Mouse (Mus musculus): Measurements from ENCODE around the gene Boll. TPM values are rescaled to one million over a fixed set of nuclear protein-coding genes. Genes with fewer than 3 reads are reported as not detected.
A peak's percentile ranks its signal among the peaks of the same experiment; 100 is the strongest.

Boll gene
- polyA plus RNA-seq, 1 experiment from 2014 or later, result not detected

- no peaks in the 10 kb centered on the region for H3K79me2 ChIP-seq (ENCODE audit: inconsistent target)
- WGBS (ENCODE audit: missing documents), result 36% methylated on average over 26 of the region's 26 CpGs
- no peak within 1 kb of the TSS for H3K27ac ChIP-seq
- no peaks in the 10 kb centered on the region for H3K36me3 ChIP-seq (ENCODE audit: inconsistent target)
- peak within 1 kb of the TSS; percentile 20; the same call in 1 of the 2 replicates for H3K4me3 ChIP-seq (ENCODE audit: inconsistent target)
These were observed 137.0 kb downstream of the Boll start, which contains the start of gene Rftn2 for GRCm38 (mm10) chr1:55226011-55226857. Gene Rftn2, minus strand, starts transcription at chr1:55226782.

- no peak overlapping the region for H3K27ac ChIP-seq
- no peaks in the 10 kb centered on the region for H3K79me2 ChIP-seq (ENCODE audit: inconsistent target)
- H3K36me3 ChIP-seq (ENCODE audit: inconsistent target), result no peaks in the 10 kb centered on the region
- no peak overlapping the region for H3K4me3 ChIP-seq (ENCODE audit: inconsistent target)
- WGBS (ENCODE audit: missing documents), result 89% methylated on average over 3 of the region's 3 CpGs
These were observed 137.9 kb downstream of the Boll start for GRCm38 (mm10) chr1:55225398-55225797.

- 83% methylated on average over 11 of the region's 11 CpGs for WGBS (ENCODE audit: missing documents)
- Histone ChIP-seq H3K79me2 (ENCODE audit: inconsistent target) (no peaks in the 10 kb centered on the region), H3K36me3 (ENCODE audit: inconsistent target) (no peaks in the 10 kb centered on the region), H3K27ac (no peak overlapping the region), H3K4me3 (ENCODE audit: inconsistent target) (no peak overlapping the region)
These were observed 139.2 kb downstream of the Boll start for GRCm38 (mm10) chr1:55224111-55224510.

GRCm38 (mm10) chr1:55223026-55223425 is 140.2 kb downstream of the Boll start:
- Histone ChIP-seq H3K4me3 (ENCODE audit: inconsistent target) (no peak overlapping the region), H3K27ac (no peak overlapping the region), H3K79me2 (ENCODE audit: inconsistent target) (no peaks in the 10 kb centered on the region), H3K36me3 (ENCODE audit: inconsistent target) (no peaks in the 10 kb centered on the region)
- 95% methylated on average over 7 of the region's 7 CpGs for WGBS (ENCODE audit: missing documents)

GRCm38 (mm10) chr1:55221352-55221751 is 141.9 kb downstream of the Boll start:
- H3K4me3 ChIP-seq (ENCODE audit: inconsistent target), result no peak overlapping the region
- WGBS (ENCODE audit: missing documents), result 67% methylated on average over 4 of the region's 4 CpGs
- H3K27ac ChIP-seq, result no peak overlapping the region
- H3K36me3 ChIP-seq (ENCODE audit: inconsistent target), result no peaks in the 10 kb centered on the region
- H3K79me2 ChIP-seq (ENCODE audit: inconsistent target), result no peaks in the 10 kb centered on the region

GRCm38 (mm10) chr1:55217191-55217590 is 146.1 kb downstream of the Boll start:
- Histone ChIP-seq H3K27ac (no peak overlapping the region), H3K4me3 (ENCODE audit: inconsistent target) (no peak overlapping the region), H3K79me2 (ENCODE audit: inconsistent target) (no peaks in the 10 kb centered on the region), H3K36me3 (ENCODE audit: inconsistent target) (no peaks in the 10 kb centered on the region)
- WGBS (ENCODE audit: missing documents), result 57% methylated on average over 2 of the region's 2 CpGs

- 25% methylated on average over 10 of the region's 11 CpGs for WGBS (ENCODE audit: missing documents)
- no peaks in the 10 kb centered on the region for H3K79me2 ChIP-seq (ENCODE audit: inconsistent target)
- peak overlapping the region; percentile 3; the same call in 1 of the 2 replicates for H3K4me3 ChIP-seq (ENCODE audit: inconsistent target)
- no peaks in the 10 kb centered on the region for H3K36me3 ChIP-seq (ENCODE audit: inconsistent target)
- peak overlapping the region; percentile 62 for H3K27ac ChIP-seq
These were observed 148.0 kb downstream of the Boll start for GRCm38 (mm10) chr1:55215185-55215813.

GRCm38 (mm10) chr1:55213936-55214335 is 149.3 kb downstream of the Boll start:
- Histone ChIP-seq H3K27ac (no peak overlapping the region), H3K36me3 (ENCODE audit: inconsistent target) (no peaks in the 10 kb centered on the region), H3K79me2 (ENCODE audit: inconsistent target) (no peaks in the 10 kb centered on the region), H3K4me3 (ENCODE audit: inconsistent target) (no peak overlapping the region)
- WGBS (ENCODE audit: missing documents), result 89% methylated on average over 6 of the region's 6 CpGs

GRCm38 (mm10) chr1:55213475-55213874 is 149.8 kb downstream of the Boll start:
- no peaks in the 10 kb centered on the region for H3K36me3 ChIP-seq (ENCODE audit: inconsistent target)
- H3K27ac ChIP-seq, result no peak overlapping the region
- WGBS (ENCODE audit: missing documents), result 96% methylated on average over 6 of the region's 6 CpGs
- H3K4me3 ChIP-seq (ENCODE audit: inconsistent target), result no peak overlapping the region
- H3K79me2 ChIP-seq (ENCODE audit: inconsistent target), result no peaks in the 10 kb centered on the region

- H3K4me3 ChIP-seq (ENCODE audit: inconsistent target), result no peak overlapping the region
- WGBS (ENCODE audit: missing documents), result 100% methylated on average over 4 of the region's 4 CpGs
- no peaks in the 10 kb centered on the region for H3K79me2 ChIP-seq (ENCODE audit: inconsistent target)
- no peaks in the 10 kb centered on the region for H3K36me3 ChIP-seq (ENCODE audit: inconsistent target)
- no peak overlapping the region for H3K27ac ChIP-seq
These were observed 150.5 kb downstream of the Boll start for GRCm38 (mm10) chr1:55212771-55213170.

- Histone ChIP-seq H3K27ac (no peak overlapping the region), H3K4me3 (ENCODE audit: inconsistent target) (no peak overlapping the region), H3K36me3 (ENCODE audit: inconsistent target) (no peaks in the 10 kb centered on the region), H3K79me2 (ENCODE audit: inconsistent target) (no peaks in the 10 kb centered on the region)
- 83% methylated on average over 8 of the region's 8 CpGs for WGBS (ENCODE audit: missing documents)
These were observed 152.2 kb downstream of the Boll start for GRCm38 (mm10) chr1:55211081-55211480.

- no peak overlapping the region for H3K27ac ChIP-seq
- no peaks in the 10 kb centered on the region for H3K36me3 ChIP-seq (ENCODE audit: inconsistent target)
- WGBS (ENCODE audit: missing documents), result 26% methylated on average over 12 of the region's 12 CpGs
- H3K79me2 ChIP-seq (ENCODE audit: inconsistent target), result no peaks in the 10 kb centered on the region
- H3K4me3 ChIP-seq (ENCODE audit: inconsistent target), result no peak overlapping the region
These were observed 152.9 kb downstream of the Boll start for GRCm38 (mm10) chr1:55210202-55210965.

GRCm38 (mm10) chr1:55208500-55209140 is 154.6 kb downstream of the Boll start:
- no peaks in the 10 kb centered on the region for H3K79me2 ChIP-seq (ENCODE audit: inconsistent target)
- no peak overlapping the region for H3K27ac ChIP-seq
- H3K4me3 ChIP-seq (ENCODE audit: inconsistent target), result no peak overlapping the region
- 50% methylated on average over 5 of the region's 5 CpGs for WGBS (ENCODE audit: missing documents)
- no peaks in the 10 kb centered on the region for H3K36me3 ChIP-seq (ENCODE audit: inconsistent target)

- 97% methylated on average over 6 of the region's 6 CpGs for WGBS (ENCODE audit: missing documents)
- Histone ChIP-seq H3K36me3 (ENCODE audit: inconsistent target) (no peaks in the 10 kb centered on the region), H3K79me2 (ENCODE audit: inconsistent target) (no peaks in the 10 kb centered on the region), H3K27ac (no peak overlapping the region), H3K4me3 (ENCODE audit: inconsistent target) (no peak overlapping the region)
These were observed 155.7 kb downstream of the Boll start for GRCm38 (mm10) chr1:55207561-55207960.

Data from macrophage (primary cell).